Mouse (Mus musculus): ENCODE measurements at regions not wholly inside any gene's neighbourhood (a gene's known extent, or its start where the extent isn't known, plus 50 kb on each side); places are given as distances from the start of the nearest gene placed in this dataset.

GRCm38 (mm10) chr17:3962176-3962575, 266.1 kb upstream of the Nox3 start:
- no peaks in the 10 kb centered on the region for H3K4me1 ChIP-seq (ENCODE audit: control insufficient read depth in 1 of 2, insufficient read depth in 2 of 2)
- H3K27ac ChIP-seq (ENCODE audit: insufficient read depth, low read depth) = no peak overlapping the region
- H3K4me3 ChIP-seq (replicated peaks in 1 of 3; ENCODE audit: low read depth in 2 of 3, low read length in 2 of 3, poor library complexity in 1 of 3) = no peak overlapping the region
- H3K4me2 ChIP-seq (ENCODE audit: insufficient read depth, low read depth, poor library complexity, severe bottlenecking) = no peak overlapping the region
- no peak overlapping the region for H3K9ac ChIP-seq (ENCODE audit: insufficient read depth, low read depth)
- no peaks in the 10 kb centered on the region for H3K36me3 ChIP-seq (replicated peaks in 1 of 2; ENCODE audit: control insufficient read depth in 1 of 2, insufficient read depth in 1 of 2, low read length in 1 of 2)
- in situ Hi-C loops (cut with MboI; ENCODE audit: low pct_ligation_motif_present, low pct_unique_long_range_greater_than_20kb, low sequenced_read_pairs) = no loop called here
- no peak for DNase-seq (ENCODE audit: extremely low read depth)
- H3K27me3 ChIP-seq (replicated peaks) = no peaks in the 10 kb centered on the region
- dilution Hi-C loops (cut with MboI; ENCODE audit: extremely low pct_ligation_motif_present, extremely low pct_unique_long_range_greater_than_20kb, low sequenced_read_pairs) = no loop called here
- H3K79me2 ChIP-seq (replicated peaks; ENCODE audit: control insufficient read depth, extremely low read depth, insufficient read depth, poor library complexity, severe bottlenecking) = no peaks in the 10 kb centered on the region
- no peaks in the 10 kb centered on the region for H3K9me3 ChIP-seq (replicated peaks; ENCODE audit: low read length)
- no peak for TF ChIP-seq JUN (IDR thresholded peaks at IDR 0.05; ENCODE audit: insufficient read depth, low read depth, low read length)
- TF ChIP-seq RCOR1 (conservative IDR thresholded peaks at IDR 0.05; ENCODE audit: low read depth, low read length) = no peak
- TF ChIP-seq UBTF (IDR thresholded peaks at IDR 0.05; ENCODE audit: low read depth, low read length) = no peak
- TF ChIP-seq POLR2AphosphoS2 (IDR thresholded peaks at IDR 0.05; ENCODE audit: low read depth, low read length) = no peak
- TF ChIP-seq GABPA (IDR thresholded peaks at IDR 0.05; ENCODE audit: insufficient replicate concordance, low read depth, low read length) = no peak
- no peak for TF ChIP-seq CHD2 (IDR thresholded peaks at IDR 0.05; ENCODE audit: low read length)
- TF ChIP-seq KAT2A (IDR thresholded peaks at IDR 0.05; ENCODE audit: insufficient replicate concordance, low read length) = no peak
- TF ChIP-seq MXI1 (IDR thresholded peaks at IDR 0.05; ENCODE audit: low read depth, low read length) = no peak
- TF ChIP-seq USF1 (IDR thresholded peaks at IDR 0.05; ENCODE audit: low read depth, low read length) = no peak
- TF ChIP-seq NELFE (IDR thresholded peaks at IDR 0.05; ENCODE audit: low read depth, low read length) = no peak
- no peak for TF ChIP-seq CTCF (conservative IDR thresholded peaks at IDR 0.05 in 1 of 2, IDR thresholded peaks at IDR 0.05 in 1 of 2; ENCODE audit: low read depth in 2 of 2, low read length in 2 of 2)
- no peak for TF ChIP-seq ETS1 (conservative IDR thresholded peaks at IDR 0.05; ENCODE audit: low read depth, low read length)
- TF ChIP-seq TBP (conservative IDR thresholded peaks at IDR 0.05; ENCODE audit: low read depth, low read length) = no peak
- TF ChIP-seq IRF4 (IDR thresholded peaks at IDR 0.05; ENCODE audit: low read depth, low read length) = no peak
- TF ChIP-seq PAX5 (IDR thresholded peaks at IDR 0.05; ENCODE audit: low read length) = no peak
- TF ChIP-seq USF2 (conservative IDR thresholded peaks at IDR 0.05; ENCODE audit: low read depth, low read length) = no peak
- TF ChIP-seq RAD21 (IDR thresholded peaks at IDR 0.05; ENCODE audit: low read depth, low read length) = no peak
- no peak for TF ChIP-seq BHLHE40 (IDR thresholded peaks at IDR 0.05; ENCODE audit: low read depth, low read length)
- no peak for TF ChIP-seq EP300 (IDR thresholded peaks at IDR 0.05; ENCODE audit: low read length)
- no peak for TF ChIP-seq TCF12 (IDR thresholded peaks at IDR 0.05; ENCODE audit: low read depth, low read length)

GRCm38 (mm10) chr17:3946540-3946939, 250.5 kb upstream of the Nox3 start:
- H3K36me3 ChIP-seq (replicated peaks in 1 of 2; ENCODE audit: control insufficient read depth in 1 of 2, insufficient read depth in 1 of 2, low read length in 1 of 2) = no peaks in the 10 kb centered on the region
- H3K4me1 ChIP-seq (ENCODE audit: control insufficient read depth in 1 of 2, insufficient read depth in 2 of 2) = no peaks in the 10 kb centered on the region
- no peak overlapping the region for H3K9ac ChIP-seq (ENCODE audit: insufficient read depth, low read depth)
- no peaks in the 10 kb centered on the region for H3K27me3 ChIP-seq (replicated peaks)
- H3K27ac ChIP-seq (ENCODE audit: insufficient read depth, low read depth) = no peak overlapping the region
- DNase-seq (ENCODE audit: extremely low read depth) = no peak
- in situ Hi-C loops (cut with MboI; ENCODE audit: low pct_ligation_motif_present, low pct_unique_long_range_greater_than_20kb, low sequenced_read_pairs) (no loop called here), dilution Hi-C loops (cut with MboI; ENCODE audit: extremely low pct_ligation_motif_present, extremely low pct_unique_long_range_greater_than_20kb, low sequenced_read_pairs) (no loop called here)
- TF ChIP-seq ZNF384 (IDR thresholded peaks at IDR 0.05; ENCODE audit: low read depth, low read length) (no peak), MAFK (IDR thresholded peaks at IDR 0.05; ENCODE audit: insufficient replicate concordance, low read length) (peak; percentile 56; the same call in 1 of the 2 replicates)
- no peak overlapping the region for H3K4me2 ChIP-seq (ENCODE audit: insufficient read depth, low read depth, poor library complexity, severe bottlenecking)
- H3K4me3 ChIP-seq (replicated peaks in 1 of 3; ENCODE audit: low read depth in 2 of 3, low read length in 2 of 3, poor library complexity in 1 of 3) = no peak overlapping the region
- H3K79me2 ChIP-seq (replicated peaks; ENCODE audit: control insufficient read depth, extremely low read depth, insufficient read depth, poor library complexity, severe bottlenecking) = no peaks in the 10 kb centered on the region
- H3K9me3 ChIP-seq (replicated peaks; ENCODE audit: low read length) = no peaks in the 10 kb centered on the region

Measured in CH12.LX (cell line).